In genomic region chr14:32192437-32192836, GRCm38 (mm10) we compare ENCODE assay signal across 9 mouse cellular contexts. TPM values are rescaled to one million over a fixed set of nuclear protein-coding genes. Genes with fewer than 3 reads are reported as not detected.
DNase-seq lines count a peak whose midpoint lies in the region; ATAC-seq and TF ChIP-seq lines count a peak whose summit lies in the region.
"Had no signal": no experiment of that assay in that cellular context is flagged by ENCODE, and none has a peak within 500 bp of the region (broad histone marks: within the 10 kb centered on the region; RNA-seq: fewer than 3 reads in every experiment).

No protein-coding gene starts in this region.

- ATAC-seq in midbrain, embryonic 16.5 days = no peak
- no peak for ATAC-seq in Patski

- intact Hi-C loops in heart, postnatal 10 days (cut with DNase I) = loop anchor here (2.0 kb wide), 1 partner anchor 70 kb away; no protein-coding TSS in a partner anchor
- intact Hi-C loops in left cerebral cortex, postnatal 14 days (cut with DNase I) = no loop called here

- H3K27ac ChIP-seq in midbrain, embryonic 10.5 days (replicated peaks) = no peak overlapping the region
- no peak overlapping the region for H3K27ac ChIP-seq in midbrain, embryonic 16.5 days (ENCODE audit: low read length)

- H3K4me2 ChIP-seq in midbrain, embryonic 16.5 days (ENCODE audit: low read length) = no peak overlapping the region

- H3K4me3 ChIP-seq in midbrain, embryonic 10.5 days = no peak overlapping the region
- H3K4me3 ChIP-seq in midbrain, embryonic 16.5 days (ENCODE audit: low read depth, low read length) = no peak overlapping the region
- H3K4me3 ChIP-seq: erythroblast, embryonic 14.5 days had no signal

- POLR2A ChIA-PET in Patski (lab: Charles Lee) = interaction anchor here (1.3 kb wide), 1 partner anchor 29 kb away, joined by 4 read pairs; no protein-coding TSS in a partner anchor

- no peaks in the 10 kb centered on the region for H3K4me1 ChIP-seq in midbrain, embryonic 10.5 days
- no peaks in the 10 kb centered on the region for H3K4me1 ChIP-seq in midbrain, embryonic 16.5 days (ENCODE audit: control insufficient read depth, insufficient read depth, low read length)

- H3K27me3 ChIP-seq in midbrain, embryonic 10.5 days (ENCODE audit: low read depth, poor library complexity, severe bottlenecking) = no peaks in the 10 kb centered on the region
- no peaks in the 10 kb centered on the region for H3K27me3 ChIP-seq in midbrain, embryonic 16.5 days (ENCODE audit: control insufficient read depth, insufficient read depth, low read depth, low read length)
- no peaks in the 10 kb centered on the region for H3K27me3 ChIP-seq in Patski

- CTCF ChIA-PET in Patski (lab: Charles Lee) = interaction anchor here (0.8 to 2.6 kb wide), 13 partner anchors 9 to 107 kb away, joined by 3 to 9 read pairs (median 5); partner anchors contain the start of genes Dph3 and Oxnad1

- in situ Hi-C loops in Patski (cut with MboI; ENCODE audit: low pct_unique_long_range_greater_than_20kb) = no loop called here

- H3K9ac ChIP-seq in midbrain, embryonic 16.5 days (ENCODE audit: low read depth, low read length) = no peak overlapping the region

- peaks cover 90% of the 10 kb centered on the region for H3K36me3 ChIP-seq in midbrain, embryonic 10.5 days
- peaks cover 17% of the 10 kb centered on the region for H3K36me3 ChIP-seq in midbrain, embryonic 16.5 days (ENCODE audit: control insufficient read depth, insufficient read depth, low read length)

- H3K9me3 ChIP-seq in midbrain, embryonic 10.5 days (replicated peaks) = no peaks in the 10 kb centered on the region
- H3K9me3 ChIP-seq in midbrain, embryonic 16.5 days (replicated peaks; ENCODE audit: control insufficient read depth, low read length, poor library complexity, severe bottlenecking) = no peaks in the 10 kb centered on the region

- no peak for TF ChIP-seq CTCF in Patski (IDR thresholded peaks at IDR 0.05)

- WGBS in midbrain, embryonic 10.5 days = 50% methylated on average over 3 of the region's 3 CpGs
- 37% methylated on average over 3 of the region's 3 CpGs for WGBS in midbrain, embryonic 16.5 days

- peak; percentile 35 for DNase-seq in midbrain, embryonic 10.5 days (ENCODE audit: low spot score)
- peak; percentile 7 for DNase-seq in Patski (ENCODE audit: low read depth, low spot score)
- DNase-seq in cerebellum, postnatal 10 days = peak; percentile 80 to 81
- DNase-seq in heart, postnatal 10 days = peak; percentile 72 to 80
- peak; percentile 30 to 57 for DNase-seq in left cerebral cortex, postnatal 14 days (ENCODE audit: low spot score in 2 of 2)
- peak; percentile 63 for DNase-seq in naive thymus-derived CD4-positive, alpha-beta T cell, adult 2 months (ENCODE audit: low read depth)
- DNase-seq in urinary bladder, postnatal 25 days (ENCODE audit: low spot score) = peak; percentile 30

RNA-seq across cellular contexts. Expression of gene Timm23, which starts 9.3 kb away (rescaled TPM):
- polyA plus RNA-seq in midbrain, embryonic 10.5 days (2016; fragmentation: Nextera tagmentation; extraction: Ambion mirVana) = 312 and 360 TPM in 2 replicates
- 205 and 214 TPM in 2 replicates for polyA plus RNA-seq in midbrain, embryonic 16.5 days (2015; fragmentation: Nextera tagmentation; extraction: Ambion mirVana)
- polyA plus RNA-seq in Patski (2021) = 151 TPM
- total RNA-seq in heart, postnatal 10 days (2021) = 100 to 1,000 TPM; 159 to 184 TPM
- total RNA-seq in left cerebral cortex, postnatal 14 days (2021) = 10 to 100 TPM; 66.5 to 71.5 TPM

RNA-seq across cellular contexts. Expression of gene Parg, which starts 9.3 kb away (rescaled TPM):
- polyA plus RNA-seq in midbrain, embryonic 10.5 days (2016; fragmentation: Nextera tagmentation; extraction: Ambion mirVana) = 47.5 and 48.5 TPM in 2 replicates
- 31.1 and 34.5 TPM in 2 replicates for polyA plus RNA-seq in midbrain, embryonic 16.5 days (2015; fragmentation: Nextera tagmentation; extraction: Ambion mirVana)
- 27.8 TPM for polyA plus RNA-seq in Patski (2021)
- total RNA-seq in heart, postnatal 10 days (2021) = 10 to 100 TPM; 24.3 to 29.6 TPM
- total RNA-seq in left cerebral cortex, postnatal 14 days (2021) = 10 to 100 TPM; 35.7 to 44.0 TPM

RNA-seq across cellular contexts. Expression of gene Ncoa4, which starts 32.8 kb away (rescaled TPM):
- 71.1 and 82.2 TPM in 2 replicates for polyA plus RNA-seq in midbrain, embryonic 10.5 days (2016; fragmentation: Nextera tagmentation; extraction: Ambion mirVana)
- polyA plus RNA-seq in midbrain, embryonic 16.5 days (2015; fragmentation: Nextera tagmentation; extraction: Ambion mirVana) = 107 and 110 TPM in 2 replicates
- 65.0 TPM for polyA plus RNA-seq in Patski (2021)
- 100 to 1,000 TPM; 112 to 129 TPM for total RNA-seq in heart, postnatal 10 days (2021)
- total RNA-seq in left cerebral cortex, postnatal 14 days (2021) = 100 to 1,000 TPM; 123 to 136 TPM

RNA-seq across cellular contexts. Expression of gene Msmb, which starts 50.6 kb away (rescaled TPM):
- polyA plus RNA-seq in midbrain, embryonic 10.5 days (2016; fragmentation: Nextera tagmentation; extraction: Ambion mirVana) = not detected in 2 replicates
- not detected in 2 replicates for polyA plus RNA-seq in midbrain, embryonic 16.5 days (2015; fragmentation: Nextera tagmentation; extraction: Ambion mirVana)
- polyA plus RNA-seq in Patski (2021) = not detected
- total RNA-seq in heart, postnatal 10 days (2021) = not detected
- total RNA-seq in left cerebral cortex, postnatal 14 days (2021) = not detected
- polyA plus RNA-seq: erythroblast, embryonic 14.5 days had no signal

Comparison
In these comparisons a context has a peak if more than half of its experiments do, and no peak if none do; other contexts are left out.
1. DNase-seq: peak in every context shown above with its lines; median percentile 80 in cerebellum, postnatal 10 days; 76 in heart, postnatal 10 days; 63 in naive thymus-derived CD4-positive, alpha-beta T cell, adult 2 months; 44 in left cerebral cortex, postnatal 14 days; 35 in midbrain, embryonic 10.5 days; 30 in urinary bladder, postnatal 25 days; 7 in Patski.